ENCODE assay signal across 13 mouse cellular contexts in the genomic region with DNA sequence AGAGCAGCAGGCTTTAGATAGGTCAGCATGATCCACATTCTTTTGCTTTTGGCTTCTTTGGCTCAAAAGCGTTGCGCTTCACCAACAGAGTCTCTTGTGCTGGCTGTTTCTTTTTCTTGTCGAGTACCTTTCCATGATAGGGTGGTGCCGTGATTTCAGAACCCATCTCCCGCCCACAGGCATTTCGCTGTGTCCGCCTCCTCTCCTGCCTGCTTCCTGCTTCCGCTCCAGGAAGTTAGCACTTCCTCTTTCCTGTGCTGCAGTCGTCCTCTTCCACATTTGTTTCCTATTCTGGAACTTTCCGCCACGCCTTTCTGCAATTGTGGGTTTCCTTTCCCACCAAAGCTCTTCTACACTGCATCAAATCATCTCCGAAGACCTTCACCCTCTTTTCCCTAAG.
"Had no signal": no experiment of that assay in that cellular context is flagged by ENCODE, and none has a peak within 500 bp of the region (broad histone marks: within the 10 kb centered on the region; RNA-seq: fewer than 3 reads in every experiment).

No protein-coding gene starts in this region.

- H3K9ac ChIP-seq: lung, embryonic 14.5 days; midbrain, embryonic 12.5 days; neural tube, embryonic 12.5 days had no signal

- H3K4me3 ChIP-seq: midbrain, embryonic 10.5 days; midbrain, embryonic 12.5 days; neural tube, embryonic 12.5 days had no signal

- H3K36me3 ChIP-seq: midbrain, embryonic 10.5 days; midbrain, embryonic 12.5 days; neural tube, embryonic 12.5 days had no signal

- H3K4me2 ChIP-seq: lung, embryonic 14.5 days; midbrain, embryonic 12.5 days; neural tube, embryonic 12.5 days had no signal

- DNase-seq: lung, adult 18-20 months; lung, embryonic 14.5 days; lung, postnatal 10 days; lung, postnatal 4 days; midbrain, embryonic 14.5 days; right cerebral cortex, postnatal 14 days; thymus, adult 18-20 months; thymus, postnatal 14 days; thymus, postnatal 36 days had no signal

- ATAC-seq: midbrain, embryonic 16.5 days had no signal

- H3K27me3 ChIP-seq: midbrain, embryonic 12.5 days; neural tube, embryonic 12.5 days had no signal

- H3K9me3 ChIP-seq: midbrain, embryonic 10.5 days; midbrain, embryonic 12.5 days; neural tube, embryonic 12.5 days had no signal

- H3K27ac ChIP-seq: midbrain, embryonic 10.5 days; midbrain, embryonic 12.5 days; neural tube, embryonic 12.5 days had no signal
